In the genomic region with DNA sequence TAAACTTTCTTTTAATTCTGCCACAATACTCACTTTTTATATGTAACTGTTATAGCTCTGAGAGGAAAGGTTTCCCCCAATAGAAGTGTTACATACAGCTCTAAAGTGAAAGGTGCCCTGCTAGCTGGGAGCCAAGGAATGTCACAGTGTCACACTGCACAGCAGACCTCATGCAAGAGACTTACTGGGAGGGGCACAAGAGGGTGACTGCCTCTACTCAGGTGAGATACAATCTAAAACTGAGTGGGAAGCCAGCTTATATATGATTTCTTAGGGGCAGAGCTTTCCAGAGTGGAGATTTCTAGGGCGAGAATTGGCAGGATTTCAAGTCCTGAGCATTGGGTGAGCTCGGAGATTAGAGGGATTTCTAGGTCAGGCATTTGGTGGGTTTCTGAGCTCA, we compare ENCODE assay signal across 14 mouse cellular contexts.
"Had no signal": no experiment of that assay in that cellular context is flagged by ENCODE, and none has a peak within 500 bp of the region (broad histone marks: within the 10 kb centered on the region; RNA-seq: fewer than 3 reads in every experiment).

No protein-coding gene starts in this region.

- H3K9ac ChIP-seq: limb, embryonic 13.5 days; liver, embryonic 14.5 days; midbrain, embryonic 13.5 days; neural tube, embryonic 15.5 days; stomach, embryonic 15.5 days had no signal

- H3K27me3 ChIP-seq: limb, embryonic 13.5 days; midbrain, embryonic 13.5 days; neural tube, embryonic 15.5 days; stomach, embryonic 15.5 days had no signal

- H3K36me3 ChIP-seq: limb, embryonic 13.5 days; midbrain, embryonic 13.5 days; neural tube, embryonic 15.5 days; stomach, embryonic 15.5 days had no signal

- H3K4me2 ChIP-seq: limb, embryonic 13.5 days; midbrain, embryonic 13.5 days; neural tube, embryonic 15.5 days; stomach, embryonic 15.5 days had no signal

- DNase-seq: kidney, adult 8-10 months; kidney, postnatal 36 days; left cerebral cortex, postnatal 4 days; lung, postnatal 14 days; right cerebral cortex, postnatal 14 days; thymus, adult 2 months; thymus, postnatal 25 days had no signal

- H3K4me3 ChIP-seq: limb, embryonic 13.5 days; midbrain, embryonic 13.5 days; myocyte; neural tube, embryonic 15.5 days; stomach, embryonic 15.5 days had no signal

- ATAC-seq: intestine, postnatal 0 days; midbrain, embryonic 13.5 days had no signal

- H3K4me1 ChIP-seq: limb, embryonic 13.5 days; midbrain, embryonic 13.5 days; neural tube, embryonic 15.5 days; stomach, embryonic 15.5 days had no signal

- H3K27ac ChIP-seq: limb, embryonic 13.5 days; liver, embryonic 14.5 days; midbrain, embryonic 13.5 days; neural tube, embryonic 15.5 days; stomach, embryonic 15.5 days had no signal

- H3K9me3 ChIP-seq: limb, embryonic 13.5 days; midbrain, embryonic 13.5 days; neural tube, embryonic 15.5 days; stomach, embryonic 15.5 days had no signal
